Mouse (Mus musculus) heart, embryonic 10.5 days (tissue): ENCODE results near the gene Rep15. TPM values are rescaled to one million over a fixed set of nuclear protein-coding genes. Genes with fewer than 3 reads are reported as not detected.

Experiments used
- DNase-seq: peaks from one replicate; pipeline ENCODE4 v3.0.0-alpha.2; 2017; ENCODE audit warnings: low spot score
- H3K27ac ChIP-seq: fragments of 300-500 bp; sonication (generic); 2 replicates; pipeline ENCODE4 v1.5.1; 2016; ENCODE audit warnings: mild to moderate bottlenecking
- H3K27me3 ChIP-seq: fragments of 300-500 bp; sonication (generic); 2 replicates; pipeline ENCODE4 v1.6.1; 2016; ENCODE audit warnings: mild to moderate bottlenecking; ENCODE audit not compliant: poor library complexity, insufficient read depth, severe bottlenecking
- H3K36me3 ChIP-seq: fragments of 300-500 bp; sonication (generic); 2 replicates; pipeline ENCODE4 v1.6.1; 2016; ENCODE audit warnings: mild to moderate bottlenecking, moderate library complexity
- H3K4me1 ChIP-seq: fragments of 300-500 bp; sonication (generic); 2 replicates; pipeline ENCODE4 v1.6.1; 2016; ENCODE audit warnings: mild to moderate bottlenecking
- H3K4me3 ChIP-seq: fragments of 300-500 bp; sonication (generic); 2 replicates; pipeline ENCODE4 v1.5.1; 2016; ENCODE audit warnings: mild to moderate bottlenecking, moderate library complexity
- H3K9me3 ChIP-seq: fragments of 300-500 bp; sonication (generic); 2 replicates; pipeline ENCODE4 v1.6.1; 2016; ENCODE audit warnings: mild to moderate bottlenecking, moderate library complexity
- WGBS: fragments of 180-500 bp; shearing (Covaris S2); methylation state at CpG from one replicate; pipeline ENCODE4 v1.1.7; 2016; 5-methylcytosine and 5-hydroxymethylcytosine counted together
- polyA plus RNA-seq: library from polyadenylated mRNA; unstranded; fragments of >200 nt; fragmentation: Nextera tagmentation; extraction: Ambion mirVana; gene quantifications from 2 replicates; pipeline ENCODE4 v1.2.1, GENCODE M21; 2016

The Rep15 gene
- polyA plus RNA-seq, 1 experiment from 2014 or later = 1.4 TPM

GRCm38 (mm10) chr6:147011977-147012376, 20.4 kb upstream of the Rep15 start:
- Histone ChIP-seq H3K27me3 (no peaks in the 10 kb centered on the region), H3K9me3 (no peaks in the 10 kb centered on the region), H3K4me3 (no peak overlapping the region), H3K27ac (no peak overlapping the region), H3K4me1 (no peaks in the 10 kb centered on the region), H3K36me3 (peaks cover 67% of the 10 kb centered on the region)
- 77% methylated on average over 6 of the region's 6 CpGs for WGBS
- no peak for DNase-seq

DNA sequence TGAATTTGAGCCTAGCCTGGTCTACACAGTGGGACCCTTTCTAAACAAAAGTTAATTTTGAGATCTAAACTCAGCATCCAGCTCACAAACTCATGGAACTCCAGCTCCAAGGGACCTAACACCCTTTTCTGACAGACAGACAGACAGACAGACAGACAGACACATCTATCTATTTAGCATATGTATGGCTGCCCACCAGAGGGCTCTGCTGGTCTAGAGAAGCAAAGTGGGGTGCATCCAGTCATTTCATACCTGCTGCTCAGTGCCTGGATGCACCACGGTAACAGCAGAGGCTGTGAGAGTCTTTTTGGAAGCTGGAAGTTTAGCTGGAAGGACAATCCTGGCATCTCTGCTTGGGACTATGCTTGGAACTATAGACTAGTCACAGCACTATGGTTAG, 18.8 kb upstream of the Rep15 start:
- H3K36me3 ChIP-seq = peaks cover 67% of the 10 kb centered on the region
- no peaks in the 10 kb centered on the region for H3K4me1 ChIP-seq
- no peak overlapping the region for H3K4me3 ChIP-seq
- H3K9me3 ChIP-seq = no peaks in the 10 kb centered on the region
- DNase-seq = no peak
- H3K27ac ChIP-seq = no peak overlapping the region
- H3K27me3 ChIP-seq = no peaks in the 10 kb centered on the region
- 82% methylated on average over 1 of the region's 1 CpGs for WGBS

DNA sequence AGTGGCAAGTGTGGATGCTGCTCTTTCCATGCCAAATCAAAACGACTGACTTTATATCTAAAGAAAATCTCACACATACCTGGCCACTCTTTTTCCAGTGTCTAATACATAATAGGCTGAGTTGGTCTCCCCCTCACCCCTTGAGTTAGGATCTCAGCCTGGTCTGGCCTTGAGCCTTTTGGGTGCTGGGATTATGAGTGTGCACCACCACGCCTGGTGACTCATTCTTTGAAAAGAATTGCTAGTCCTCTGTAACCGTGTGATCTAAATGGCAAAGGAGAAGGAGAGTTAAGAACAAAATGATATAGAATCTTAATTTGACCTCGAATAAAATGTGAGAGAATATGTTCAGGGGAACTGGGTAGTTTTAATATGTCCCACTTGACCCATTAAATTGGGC, 14.5 kb upstream of the Rep15 start:
- Histone ChIP-seq H3K9me3 (no peaks in the 10 kb centered on the region), H3K27ac (no peak overlapping the region), H3K36me3 (peaks cover 91% of the 10 kb centered on the region), H3K27me3 (no peaks in the 10 kb centered on the region), H3K4me3 (no peak overlapping the region), H3K4me1 (no peaks in the 10 kb centered on the region)
- DNase-seq = no peak
- 83% methylated on average over 4 of the region's 4 CpGs for WGBS

DNA sequence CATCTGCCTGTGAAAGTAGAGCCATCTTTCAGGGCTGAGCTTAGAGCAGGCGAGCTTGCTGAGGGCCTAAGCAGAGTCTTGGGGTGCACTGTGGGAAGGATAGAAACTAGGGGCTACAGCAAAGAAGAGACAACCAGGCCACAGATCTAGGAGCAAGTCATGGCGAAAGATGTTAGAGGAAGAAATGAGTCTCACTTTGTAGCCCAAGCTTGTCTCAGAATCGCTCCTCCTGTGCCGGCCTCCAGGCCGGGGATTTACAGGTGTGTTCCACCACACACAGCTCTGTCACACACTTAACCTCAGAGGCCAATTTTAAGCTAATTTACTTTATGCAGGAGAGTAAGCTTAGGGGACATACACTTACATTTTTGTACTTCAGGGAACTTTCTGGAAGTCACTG, 14.0 kb upstream of the Rep15 start:
- Histone ChIP-seq H3K27me3 (no peaks in the 10 kb centered on the region), H3K4me1 (no peaks in the 10 kb centered on the region), H3K4me3 (no peak overlapping the region), H3K27ac (no peak overlapping the region), H3K9me3 (no peaks in the 10 kb centered on the region), H3K36me3 (peaks cover 92% of the 10 kb centered on the region)
- DNase-seq = no peak
- 91% methylated on average over 5 of the region's 5 CpGs for WGBS

DNA sequence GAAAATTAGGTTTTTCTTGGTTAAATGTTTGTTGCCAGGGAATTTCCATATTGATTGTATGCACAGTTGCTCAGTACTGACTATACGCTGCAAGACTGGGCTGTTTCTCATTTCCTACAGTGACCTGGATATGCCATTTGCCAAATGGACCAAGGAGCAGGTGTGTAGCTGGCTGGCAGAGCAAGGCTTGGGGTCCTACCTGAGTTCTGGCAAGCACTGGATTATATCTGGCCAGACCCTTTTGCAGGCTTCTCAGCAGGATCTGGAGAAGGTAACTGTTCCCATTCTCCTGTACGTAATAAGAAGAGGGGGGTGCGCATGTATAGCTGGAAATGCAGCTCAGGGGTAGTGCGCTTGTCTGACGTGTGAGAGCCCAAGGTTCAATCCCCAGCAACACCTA, 11.2 kb upstream of the Rep15 start:
- Histone ChIP-seq H3K36me3 (peaks cover 91% of the 10 kb centered on the region), H3K9me3 (no peaks in the 10 kb centered on the region), H3K4me1 (no peaks in the 10 kb centered on the region), H3K4me3 (no peak overlapping the region), H3K27ac (no peak overlapping the region), H3K27me3 (no peaks in the 10 kb centered on the region)
- no peak for DNase-seq
- 95% methylated on average over 5 of the region's 5 CpGs for WGBS

- Histone ChIP-seq H3K4me1 (no peaks in the 10 kb centered on the region), H3K36me3 (peaks cover 92% of the 10 kb centered on the region), H3K4me3 (no peak overlapping the region), H3K9me3 (no peaks in the 10 kb centered on the region), H3K27ac (no peak overlapping the region), H3K27me3 (no peaks in the 10 kb centered on the region)
- WGBS = 82% methylated on average over 16 of the region's 16 CpGs
- DNase-seq = no peak
Measured at GRCm38 (mm10) chr6:147022375-147023132, 9.8 kb upstream of the Rep15 start.

GRCm38 (mm10) chr6:147023133-147023395, 9.3 kb upstream of the Rep15 start:
- H3K27me3 ChIP-seq = no peaks in the 10 kb centered on the region
- peaks cover 94% of the 10 kb centered on the region for H3K36me3 ChIP-seq
- H3K9me3 ChIP-seq = no peaks in the 10 kb centered on the region
- no peak for DNase-seq
- no peak overlapping the region for H3K27ac ChIP-seq
- no peaks in the 10 kb centered on the region for H3K4me1 ChIP-seq
- H3K4me3 ChIP-seq = no peak overlapping the region
- 93% methylated on average over 2 of the region's 2 CpGs for WGBS

DNA sequence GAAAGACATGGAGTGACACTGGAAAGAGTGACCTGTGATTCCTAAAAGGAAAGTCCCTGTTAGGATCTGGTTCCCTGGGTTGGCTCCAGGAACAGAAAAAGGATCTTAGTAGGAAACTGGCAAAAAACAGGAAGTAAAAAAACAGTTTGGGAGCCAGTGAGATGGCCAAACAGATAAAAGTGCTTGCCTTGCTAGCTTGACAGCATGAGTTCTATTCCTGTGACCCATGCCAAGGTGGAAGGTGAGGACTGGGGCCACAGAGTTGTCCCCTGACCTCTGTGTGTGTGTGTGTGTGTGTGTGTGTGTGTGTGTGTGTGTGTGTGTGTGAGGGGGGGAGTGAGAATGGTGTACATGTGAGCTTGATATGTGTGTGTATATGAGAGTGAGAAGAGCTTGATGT, 8.8 kb upstream of the Rep15 start:
- Histone ChIP-seq H3K4me3 (no peak overlapping the region), H3K27me3 (no peaks in the 10 kb centered on the region), H3K27ac (no peak overlapping the region), H3K9me3 (no peaks in the 10 kb centered on the region), H3K36me3 (peaks cover 92% of the 10 kb centered on the region), H3K4me1 (no peaks in the 10 kb centered on the region)
- DNase-seq = no peak

GRCm38 (mm10) chr6:147024761-147025160, 7.6 kb upstream of the Rep15 start:
- no peak overlapping the region for H3K27ac ChIP-seq

GRCm38 (mm10) chr6:147028396-147028795, 4.0 kb upstream of the Rep15 start:
- peaks cover 76% of the 10 kb centered on the region for H3K36me3 ChIP-seq
- H3K4me1 ChIP-seq = peaks cover 8% of the 10 kb centered on the region; the same call in 1 of the 2 replicates
- H3K9me3 ChIP-seq = no peaks in the 10 kb centered on the region
- no peaks in the 10 kb centered on the region for H3K27me3 ChIP-seq
- whole genome bisulfite sequencing = 82% methylated on average over 2 of the region's 2 CpGs
- H3K27ac ChIP-seq = no peak overlapping the region
- H3K4me3 ChIP-seq = no peak overlapping the region
- no peak for DNase-seq

More at GRCm38 (mm10) chr6:147024761-147025160, 7.6 kb upstream of the Rep15 start:
- WGBS = 76% methylated on average over 3 of the region's 3 CpGs
- DNase-seq = no peak
- Histone ChIP-seq H3K4me3 (no peak overlapping the region), H3K9me3 (no peaks in the 10 kb centered on the region), H3K4me1 (no peaks in the 10 kb centered on the region), H3K36me3 (peaks cover 86% of the 10 kb centered on the region), H3K27me3 (no peaks in the 10 kb centered on the region)

- 81% methylated on average over 9 of the region's 9 CpGs for WGBS
Measured at GRCm38 (mm10) chr6:147029591-147029990, 2.8 kb upstream of the Rep15 start.

GRCm38 (mm10) chr6:147030096-147030885, 2.1 kb upstream of the Rep15 start:
- no peak for DNase-seq
- Histone ChIP-seq H3K9me3 (no peaks in the 10 kb centered on the region), H3K27me3 (no peaks in the 10 kb centered on the region), H3K27ac (no peak overlapping the region), H3K4me1 (peaks cover 8% of the 10 kb centered on the region; the same call in 1 of the 2 replicates), H3K4me3 (no peak overlapping the region), H3K36me3 (peaks cover 62% of the 10 kb centered on the region)
- 87% methylated on average over 15 of the region's 15 CpGs for WGBS

More at GRCm38 (mm10) chr6:147029591-147029990, 2.8 kb upstream of the Rep15 start:
- H3K9me3 ChIP-seq = no peaks in the 10 kb centered on the region
- H3K27me3 ChIP-seq = no peaks in the 10 kb centered on the region
- DNase-seq = no peak
- H3K4me1 ChIP-seq = peaks cover 8% of the 10 kb centered on the region; the same call in 1 of the 2 replicates
- H3K27ac ChIP-seq = no peak overlapping the region
- peaks cover 67% of the 10 kb centered on the region for H3K36me3 ChIP-seq
- no peak overlapping the region for H3K4me3 ChIP-seq
